18 mouse cellular contexts compared by ENCODE assay signal in the genomic region with DNA sequence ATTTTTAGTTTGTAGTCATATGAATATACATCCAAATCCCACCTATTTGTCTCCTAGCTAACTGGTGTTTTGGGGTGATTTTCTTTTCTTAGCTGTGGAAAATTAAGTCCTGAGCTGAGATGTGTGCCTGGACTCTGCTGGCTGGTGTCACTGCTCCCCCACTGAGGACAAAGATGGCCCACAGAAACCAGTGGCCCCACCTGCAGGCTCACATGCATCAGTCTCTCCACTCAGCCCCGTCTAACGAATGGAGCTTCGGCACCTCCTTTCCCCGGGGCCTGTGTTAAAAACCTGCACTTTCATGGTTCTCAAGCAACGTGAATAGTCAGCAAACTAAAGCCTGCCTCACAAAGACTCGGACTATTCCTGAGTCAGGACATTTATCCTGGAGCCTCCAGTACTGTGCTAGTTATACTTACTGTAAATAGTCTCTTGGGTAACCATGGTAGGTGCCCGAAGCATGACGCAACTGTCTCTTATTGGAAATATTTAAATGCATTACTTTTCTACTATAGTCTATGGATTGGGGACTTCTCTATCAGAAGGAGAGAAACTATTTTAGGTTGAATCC. TPM values are rescaled to one million over a fixed set of nuclear protein-coding genes. Genes with fewer than 3 reads are reported as not detected.
A peak's percentile ranks its signal among the peaks of the same experiment; 100 is the strongest.
DNase-seq lines count a peak whose midpoint lies in the region; ATAC-seq and TF ChIP-seq lines count a peak whose summit lies in the region.
"Had no signal": no experiment of that assay in that cellular context is flagged by ENCODE, and none has a peak within 500 bp of the region (broad histone marks: within the 10 kb centered on the region; RNA-seq: fewer than 3 reads in every experiment).

No protein-coding gene starts in this region.

- CTCF ChIA-PET in Patski (lab: Charles Lee): interaction anchor here (0.9 to 1.7 kb wide), 2 partner anchors 10 to 21 kb away, joined by 3 to 4 read pairs; no protein-coding TSS in a partner anchor

- H3K27ac ChIP-seq in hindbrain, embryonic 14.5 days: no peak overlapping the region
- H3K27ac ChIP-seq in hindbrain, embryonic 13.5 days: no peak overlapping the region
- H3K27ac ChIP-seq: embryonic facial prominence, embryonic 13.5 days; gastrocnemius, adult 2 months; hindbrain, postnatal 0 days; kidney, postnatal 0 days; liver, embryonic 12.5 days; midbrain, embryonic 12.5 days had no signal

- H3K4me3 ChIP-seq in hindbrain, embryonic 14.5 days (replicated peaks; ENCODE audit: low read length): no peak overlapping the region
- H3K4me3 ChIP-seq in hindbrain, embryonic 13.5 days: no peak overlapping the region
- H3K4me3 ChIP-seq: embryonic facial prominence, embryonic 13.5 days; gastrocnemius, adult 2 months; liver, embryonic 12.5 days; midbrain, embryonic 12.5 days had no signal

- intact Hi-C loops in left cerebral cortex, postnatal 14 days (cut with DNase I): no loop called here

- no peak overlapping the region for H3K9ac ChIP-seq in hindbrain, embryonic 14.5 days
- H3K9ac ChIP-seq in hindbrain, embryonic 13.5 days: no peak overlapping the region
- H3K9ac ChIP-seq: embryonic facial prominence, embryonic 13.5 days; liver, embryonic 12.5 days; lung, embryonic 14.5 days; midbrain, embryonic 12.5 days had no signal

- peak; percentile 49; the same call in 1 of the 2 replicates for ATAC-seq in cerebellum, adult (ENCODE audit: insufficient number of reproducible peaks, low FRiP score, low TSS enrichment)
- ATAC-seq in hindbrain, embryonic 14.5 days (ENCODE audit: low FRiP score): peak; percentile 31; the same call in 1 of the 2 replicates
- ATAC-seq in hindbrain, embryonic 13.5 days (ENCODE audit: low FRiP score): no peak
- peak; percentile 76 for ATAC-seq in Patski
- ATAC-seq: CD4-positive, CD25-positive, alpha-beta regulatory T cell, adult 4 months; hindbrain, postnatal 0 days; liver, embryonic 12.5 days had no signal

- POLR2A ChIA-PET in Patski (lab: Charles Lee): no interaction called here

- no peak overlapping the region for H3K4me2 ChIP-seq in hindbrain, embryonic 14.5 days (replicated peaks)
- H3K4me2 ChIP-seq in hindbrain, embryonic 13.5 days: no peak overlapping the region
- H3K4me2 ChIP-seq: embryonic facial prominence, embryonic 13.5 days; liver, embryonic 12.5 days; lung, embryonic 14.5 days; midbrain, embryonic 12.5 days had no signal

- no peaks in the 10 kb centered on the region for H3K27me3 ChIP-seq in hindbrain, embryonic 14.5 days (ENCODE audit: control insufficient read depth, insufficient read depth, low read length)
- H3K27me3 ChIP-seq in hindbrain, embryonic 13.5 days: no peaks in the 10 kb centered on the region
- no peaks in the 10 kb centered on the region for H3K27me3 ChIP-seq in Patski
- H3K27me3 ChIP-seq: embryonic facial prominence, embryonic 13.5 days; liver, embryonic 12.5 days; midbrain, embryonic 12.5 days had no signal

- no peaks in the 10 kb centered on the region for H3K9me3 ChIP-seq in hindbrain, embryonic 14.5 days (ENCODE audit: control insufficient read depth, low read length)
- no peaks in the 10 kb centered on the region for H3K9me3 ChIP-seq in hindbrain, embryonic 13.5 days
- H3K9me3 ChIP-seq: embryonic facial prominence, embryonic 13.5 days; G1E; liver, embryonic 12.5 days; midbrain, embryonic 12.5 days had no signal

- in situ Hi-C loops in Patski (cut with MboI; ENCODE audit: low pct_unique_long_range_greater_than_20kb): no loop called here

- no peak for TF ChIP-seq CTCF in Patski (IDR thresholded peaks at IDR 0.05)

- WGBS in hindbrain, embryonic 14.5 days: 69% methylated on average over 8 of the region's 8 CpGs
- 74% methylated on average over 8 of the region's 8 CpGs for WGBS in hindbrain, embryonic 13.5 days

- H3K4me1 ChIP-seq in hindbrain, embryonic 14.5 days (replicated peaks; ENCODE audit: control insufficient read depth, insufficient read depth, low read length): no peaks in the 10 kb centered on the region
- H3K4me1 ChIP-seq in hindbrain, embryonic 13.5 days (replicated peaks): 0 out of 2 replicates have a peak, but pooled peaks cover 3% of the 10 kb centered on the region
- H3K4me1 ChIP-seq: embryonic facial prominence, embryonic 13.5 days; liver, embryonic 12.5 days; midbrain, embryonic 12.5 days had no signal

- DNase-seq in cerebellum, postnatal 4 days (ENCODE audit: low spot score in 2 of 2): no peak
- DNase-seq in hindbrain, embryonic 14.5 days (ENCODE audit: low spot score): no peak
- DNase-seq in Patski (ENCODE audit: low read depth, low spot score): no peak
- DNase-seq in cerebellum, adult 9-10 months: peak; percentile 29
- DNase-seq in left cerebral cortex, postnatal 14 days (ENCODE audit: low spot score in 2 of 2): no peak
- no peak for DNase-seq in gastrocnemius, adult 8-10 months (ENCODE audit: low spot score in 2 of 2)
- DNase-seq: gastrocnemius, adult 2 months; spleen, adult 18-20 months had no signal

- peaks cover 57% of the 10 kb centered on the region for H3K36me3 ChIP-seq in hindbrain, embryonic 14.5 days (replicated peaks; ENCODE audit: control insufficient read depth, insufficient read depth)
- H3K36me3 ChIP-seq in hindbrain, embryonic 13.5 days: peaks cover 56% of the 10 kb centered on the region

RNA-seq across cellular contexts. Expression of a gene that starts 39.1 kb away (rescaled TPM):
- polyA plus RNA-seq in hindbrain, embryonic 14.5 days (2014; fragmentation: Nextera tagmentation; extraction: Ambion mirVana): 33.8 and 36.9 TPM in 2 replicates
- 27.9 and 30.0 TPM in 2 replicates for polyA plus RNA-seq in hindbrain, embryonic 13.5 days (2015; fragmentation: Nextera tagmentation; extraction: Ambion mirVana)
- 75.0 TPM for polyA plus RNA-seq in Patski (2021)
- 10 to 100 TPM; 45.5 to 46.2 TPM for total RNA-seq in left cerebral cortex, postnatal 14 days (2021)
- total RNA-seq in gastrocnemius, adult 8-10 months (2022): 1 to 10 TPM; 3.2 to 3.7 (median 3.4) TPM
